Mouse (Mus musculus): Measurements from ENCODE around the gene Smc3.

DNA sequence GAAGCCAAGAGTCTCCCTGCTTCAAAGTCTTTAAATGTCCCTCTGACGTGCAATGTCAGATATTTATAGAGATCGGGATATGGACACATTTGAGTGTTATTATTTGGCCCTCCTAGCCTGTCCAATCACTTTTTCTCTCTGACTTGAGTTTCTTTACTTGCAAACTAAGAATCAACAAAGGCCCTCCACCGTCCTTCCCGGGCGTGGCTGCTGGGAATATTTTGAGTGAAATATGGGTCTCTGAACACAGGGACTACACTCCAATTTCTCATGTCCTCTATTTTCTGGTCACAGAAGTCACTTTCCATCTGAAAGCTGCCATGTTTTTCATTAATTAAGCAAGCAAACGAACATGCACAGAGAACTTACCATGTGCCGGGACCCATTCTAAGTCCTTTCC, 25.7 kb upstream of the Smc3 start:
- no peak for TF ChIP-seq POLR2A (IDR thresholded peaks at IDR 0.05; ENCODE audit: borderline replicate concordance, insufficient read depth, low read length)
- TF ChIP-seq CTCF (IDR thresholded peaks at IDR 0.05; ENCODE audit: borderline replicate concordance, insufficient read depth, low read depth, low read length): no peak

All from cerebellum, adult 2 months (tissue).